Mouse (Mus musculus): ENCODE results near the gene Msmb. TPM values are rescaled to one million over a fixed set of nuclear protein-coding genes. Genes with fewer than 3 reads are reported as not detected.
"Not testable (repeated sequence)": the region's sequence is repeated elsewhere in the genome, so short reads cannot be mapped to it uniquely, and the experiment has no call there.

The Msmb gene
- total and polyA plus RNA-seq, 2 experiments from 2014 or later: not detected

GRCm38 (mm10) chr14:32103556-32103955 is 38.3 kb upstream of the Msmb start:
- no peak overlapping the region for H3K9ac ChIP-seq
- no peak overlapping the region for H3K4me2 ChIP-seq (ENCODE audit: low read depth)
- no peaks in the 10 kb centered on the region for H3K27me3 ChIP-seq (ENCODE audit: insufficient read depth, low read length)
- no peak overlapping the region for H3K4me3 ChIP-seq (ENCODE audit: low read depth, low read length)
- H3K9me3 ChIP-seq (ENCODE audit: low read length): no peaks in the 10 kb centered on the region
- peaks cover 35% of the 10 kb centered on the region for H3K36me3 ChIP-seq (ENCODE audit: insufficient read depth)
- WGBS: 86% methylated on average over 4 of the region's 4 CpGs
- no peak for TF ChIP-seq CTCF (IDR thresholded peaks at IDR 0.05; ENCODE audit: low read depth)
- no peak for DNase-seq
- no peaks in the 10 kb centered on the region for H3K4me1 ChIP-seq (ENCODE audit: insufficient read depth)
- ATAC-seq: no peak
- no peak overlapping the region for H3K27ac ChIP-seq (ENCODE audit: low read depth, low read length)

GRCm38 (mm10) chr14:32105663-32106062 is 36.2 kb upstream of the Msmb start:
- Histone ChIP-seq H3K27ac (ENCODE audit: low read depth, low read length) (no peak overlapping the region), H3K9me3 (ENCODE audit: low read length) (no peaks in the 10 kb centered on the region), H3K27me3 (ENCODE audit: insufficient read depth, low read length) (no peaks in the 10 kb centered on the region), H3K9ac (no peak overlapping the region), H3K4me2 (ENCODE audit: low read depth) (no peak overlapping the region), H3K4me1 (ENCODE audit: insufficient read depth) (no peaks in the 10 kb centered on the region), H3K36me3 (ENCODE audit: insufficient read depth) (peaks cover 15% of the 10 kb centered on the region), H3K4me3 (ENCODE audit: low read depth, low read length) (no peak overlapping the region)
- 65% methylated on average over 7 of the region's 7 CpGs for WGBS
- no peak for DNase-seq
- no peak for TF ChIP-seq CTCF (IDR thresholded peaks at IDR 0.05; ENCODE audit: low read depth)
- ATAC-seq: no peak

GRCm38 (mm10) chr14:32106911-32107310 is 34.9 kb upstream of the Msmb start:
- 90% methylated on average over 4 of the region's 4 CpGs for WGBS

GRCm38 (mm10) chr14:32112124-32112523 is 29.7 kb upstream of the Msmb start:
- H3K36me3 ChIP-seq (ENCODE audit: insufficient read depth); DNase-seq; H3K4me3 ChIP-seq (ENCODE audit: low read depth, low read length); H3K9me3 ChIP-seq (ENCODE audit: low read length); H3K27ac ChIP-seq (ENCODE audit: low read depth, low read length); H3K27me3 ChIP-seq (ENCODE audit: insufficient read depth, low read length); H3K9ac ChIP-seq; ATAC-seq; H3K4me1 ChIP-seq (ENCODE audit: insufficient read depth); H3K4me2 ChIP-seq (ENCODE audit: low read depth): not testable (repeated sequence)
- 93% methylated on average over 10 of the region's 10 CpGs for WGBS

More at GRCm38 (mm10) chr14:32106911-32107310, 34.9 kb upstream of the Msmb start:
- no peak for TF ChIP-seq CTCF (IDR thresholded peaks at IDR 0.05; ENCODE audit: low read depth)
- no peak overlapping the region for H3K4me3 ChIP-seq (ENCODE audit: low read depth, low read length)
- H3K27ac ChIP-seq (ENCODE audit: low read depth, low read length): no peak overlapping the region
- H3K4me1 ChIP-seq (ENCODE audit: insufficient read depth): no peaks in the 10 kb centered on the region
- no peaks in the 10 kb centered on the region for H3K27me3 ChIP-seq (ENCODE audit: insufficient read depth, low read length)
- no peak for DNase-seq
- no peak for ATAC-seq
- peaks cover 10% of the 10 kb centered on the region for H3K36me3 ChIP-seq (ENCODE audit: insufficient read depth)
- no peak overlapping the region for H3K9ac ChIP-seq
- H3K4me2 ChIP-seq (ENCODE audit: low read depth): no peak overlapping the region
- H3K9me3 ChIP-seq (ENCODE audit: low read length): no peaks in the 10 kb centered on the region

GRCm38 (mm10) chr14:32120940-32121919 is 20.6 kb upstream of the Msmb start:
- no peak overlapping the region for H3K4me2 ChIP-seq (ENCODE audit: low read depth)
- no peak for TF ChIP-seq CTCF (IDR thresholded peaks at IDR 0.05; ENCODE audit: low read depth)
- no peak overlapping the region for H3K27ac ChIP-seq (ENCODE audit: low read depth, low read length)
- WGBS: 73% methylated on average over 11 of the region's 11 CpGs
- no peak overlapping the region for H3K4me3 ChIP-seq (ENCODE audit: low read depth, low read length)
- H3K36me3 ChIP-seq (ENCODE audit: insufficient read depth): no peaks in the 10 kb centered on the region
- H3K4me1 ChIP-seq (ENCODE audit: insufficient read depth): no peaks in the 10 kb centered on the region
- H3K9ac ChIP-seq: no peak overlapping the region
- no peak for DNase-seq
- no peaks in the 10 kb centered on the region for H3K27me3 ChIP-seq (ENCODE audit: insufficient read depth, low read length)
- H3K9me3 ChIP-seq (ENCODE audit: low read length): no peaks in the 10 kb centered on the region
- ATAC-seq: no peak

GRCm38 (mm10) chr14:32121920-32122315 is 19.9 kb upstream of the Msmb start:
- no peaks in the 10 kb centered on the region for H3K27me3 ChIP-seq (ENCODE audit: insufficient read depth, low read length)
- no peak overlapping the region for H3K4me2 ChIP-seq (ENCODE audit: low read depth)
- no peak for TF ChIP-seq CTCF (IDR thresholded peaks at IDR 0.05; ENCODE audit: low read depth)
- H3K4me1 ChIP-seq (ENCODE audit: insufficient read depth): no peaks in the 10 kb centered on the region
- H3K27ac ChIP-seq (ENCODE audit: low read depth, low read length): no peak overlapping the region
- H3K9me3 ChIP-seq (ENCODE audit: low read length): no peaks in the 10 kb centered on the region
- no peaks in the 10 kb centered on the region for H3K36me3 ChIP-seq (ENCODE audit: insufficient read depth)
- no peak for DNase-seq
- ATAC-seq: no peak
- H3K9ac ChIP-seq: no peak overlapping the region
- H3K4me3 ChIP-seq (ENCODE audit: low read depth, low read length): no peak overlapping the region
- 41% methylated on average over 2 of the region's 2 CpGs for WGBS

GRCm38 (mm10) chr14:32124261-32124660 is 17.6 kb upstream of the Msmb start:
- no peak overlapping the region for H3K9ac ChIP-seq
- TF ChIP-seq CTCF (IDR thresholded peaks at IDR 0.05; ENCODE audit: low read depth): no peak
- H3K9me3 ChIP-seq (ENCODE audit: low read length): no peaks in the 10 kb centered on the region
- H3K4me3 ChIP-seq (ENCODE audit: low read depth, low read length): no peak overlapping the region
- ATAC-seq (no peak), DNase-seq (no peak)
- no peaks in the 10 kb centered on the region for H3K4me1 ChIP-seq (ENCODE audit: insufficient read depth)
- no peak overlapping the region for H3K27ac ChIP-seq (ENCODE audit: low read depth, low read length)
- WGBS: 46% methylated on average over 3 of the region's 3 CpGs
- no peak overlapping the region for H3K4me2 ChIP-seq (ENCODE audit: low read depth)
- H3K36me3 ChIP-seq (ENCODE audit: insufficient read depth): no peaks in the 10 kb centered on the region
- no peaks in the 10 kb centered on the region for H3K27me3 ChIP-seq (ENCODE audit: insufficient read depth, low read length)

- WGBS: 81% methylated on average over 5 of the region's 5 CpGs
- not testable (repeated sequence) for H3K9me3 ChIP-seq (ENCODE audit: low read length); ATAC-seq; H3K4me1 ChIP-seq (ENCODE audit: insufficient read depth); H3K27ac ChIP-seq (ENCODE audit: low read depth, low read length); DNase-seq; H3K4me2 ChIP-seq (ENCODE audit: low read depth); H3K4me3 ChIP-seq (ENCODE audit: low read depth, low read length); H3K9ac ChIP-seq; H3K27me3 ChIP-seq (ENCODE audit: insufficient read depth, low read length); H3K36me3 ChIP-seq (ENCODE audit: insufficient read depth)
Observed at GRCm38 (mm10) chr14:32125256-32125655, 16.6 kb upstream of the Msmb start.
